Mouse (Mus musculus) thymus, adult 2 months (tissue): ENCODE results near the gene Snx13.

ENCODE experiments used
- CTCF ChIP-seq: fragments of 200-500 bp; IDR thresholded peaks from 2 replicates; pipeline ENCODE4 v1.5.1; 2012; ENCODE audit warnings: mild to moderate bottlenecking, control low read depth, low read length, moderate library complexity, borderline replicate concordance; ENCODE audit not compliant: control insufficient read depth, poor library complexity, insufficient read depth; ENCODE audit errors: extremely low read depth
- POLR2A ChIP-seq: fragments of 200-500 bp; IDR thresholded peaks from 2 replicates; pipeline ENCODE4 v1.6.1; 2012; ENCODE audit warnings: mild to moderate bottlenecking, low read length, control low read depth, moderate library complexity; ENCODE audit not compliant: control insufficient read depth, poor library complexity, insufficient read depth; ENCODE audit errors: extremely low read depth

DNA sequence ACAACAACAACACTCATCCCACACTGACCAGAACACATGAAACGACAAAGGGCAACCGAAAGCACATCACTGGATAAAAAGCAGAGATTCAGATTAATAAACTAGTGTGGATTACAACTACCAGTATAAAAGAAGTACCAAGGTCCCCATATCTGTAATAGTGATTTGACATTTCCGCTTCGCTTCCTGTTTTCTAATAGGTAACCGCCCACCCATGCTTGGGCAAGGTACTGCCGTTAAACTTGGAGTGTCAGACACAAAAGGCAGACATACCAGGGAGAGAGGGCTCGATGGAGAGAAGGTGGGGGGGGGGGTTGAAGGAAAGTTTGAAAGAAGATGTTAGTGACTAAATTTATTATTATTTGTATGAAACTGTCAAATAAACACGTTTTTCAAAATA, 5.0 kb upstream of the Snx13 start:
- TF ChIP-seq CTCF (no peak), POLR2A (no peak)
